Mouse (Mus musculus) C2C12 (cell line): ENCODE results near the gene Wasf2. TPM values are rescaled to one million over a fixed set of nuclear protein-coding genes. Genes with fewer than 3 reads are reported as not detected.

Experiments used
- H3K27me3 ChIP-seq: one replicate; pipeline ENCODE4 v1.6.1; 2011; ENCODE audit not compliant: control insufficient read depth, insufficient read depth, insufficient read length
- H3K36me3 ChIP-seq: one replicate; pipeline ENCODE4 v1.6.1; 2011; ENCODE audit not compliant: control insufficient read depth, insufficient read depth
- H3K4me3 ChIP-seq: one replicate; pipeline ENCODE4 v1.5.1; 2011; ENCODE audit warnings: mild to moderate bottlenecking, control low read depth; ENCODE audit not compliant: poor library complexity, insufficient read depth, severe bottlenecking
- H3K79me2 ChIP-seq: one replicate; pipeline ENCODE4 v1.6.1; 2011; ENCODE audit not compliant: control insufficient read depth, insufficient read depth
- H3K79me3 ChIP-seq: one replicate; pipeline ENCODE4 v1.6.1; 2011; ENCODE audit warnings: low read depth, control low read depth
- H3ac ChIP-seq: one replicate; pipeline ENCODE3; 2011; ENCODE audit warnings: low read depth; ENCODE audit not compliant: control insufficient read depth, insufficient read length
- CEBPB ChIP-seq: IDR thresholded peaks from one replicate; pipeline ENCODE4 v1.6.1; 2011; ENCODE audit warnings: low read depth, mild to moderate bottlenecking, control low read depth, moderate library complexity
- CTCF ChIP-seq: IDR thresholded peaks from one replicate; pipeline ENCODE4 v1.5.1; 2011; ENCODE audit not compliant: control insufficient read depth, insufficient read depth, insufficient read length
- FOSL1 ChIP-seq: IDR thresholded peaks from one replicate; pipeline ENCODE4 v1.8.0; 2011; ENCODE audit warnings: mild to moderate bottlenecking, low read length; ENCODE audit not compliant: poor library complexity, insufficient read depth, severe bottlenecking
- MAX ChIP-seq: IDR thresholded peaks from one replicate; pipeline ENCODE4 v1.6.1; 2011; ENCODE audit warnings: mild to moderate bottlenecking, control low read depth
- MYOD1 ChIP-seq: IDR thresholded peaks from one replicate; pipeline ENCODE4 v1.6.1; 2011; ENCODE audit warnings: low read depth; ENCODE audit not compliant: control insufficient read depth, insufficient read length
- MYOG ChIP-seq: IDR thresholded peaks from one replicate; pipeline ENCODE4 v1.6.1; 2011; ENCODE audit not compliant: control insufficient read depth, insufficient read length; ENCODE audit errors: extremely low read depth
- USF1 ChIP-seq: IDR thresholded peaks from one replicate; pipeline ENCODE4 v1.6.1; 2011; ENCODE audit warnings: low read depth, mild to moderate bottlenecking, control low read depth, moderate library complexity
- polyA plus RNA-seq: library from polyadenylated mRNA; unstranded; fragments of >200 nt; fragmentation: generic; extraction: Trizol; gene quantifications from one replicate; pipeline ENCODE4 v1.2.1, GENCODE M21; 2012; ENCODE audit warnings: missing spikeins

The Wasf2 gene
- polyA plus RNA-seq, 1 experiment, result 52.1 TPM

- Histone ChIP-seq H3K4me3 (no peak overlapping the region), H3K79me2 (no peaks in the 10 kb centered on the region), H3ac (no peak overlapping the region), H3K79me3 (no peaks in the 10 kb centered on the region), H3K27me3 (no peaks in the 10 kb centered on the region), H3K36me3 (peaks cover 24% of the 10 kb centered on the region)
- no peak for TF ChIP-seq USF1
- no peak for TF ChIP-seq FOSL1
- no peak for TF ChIP-seq CTCF
- TF ChIP-seq CEBPB, result no peak
- TF ChIP-seq MAX, result no peak
- no peak for TF ChIP-seq MYOD1
- TF ChIP-seq MYOG, result no peak
Observed at GRCm38 (mm10) chr4:133197801-133198286, 67.5 kb downstream of the Wasf2 start.

GRCm38 (mm10) chr4:133198337-133199180, 68.3 kb downstream of the Wasf2 start:
- Histone ChIP-seq H3K79me2 (no peaks in the 10 kb centered on the region), H3ac (no peak overlapping the region), H3K4me3 (no peak overlapping the region), H3K27me3 (no peaks in the 10 kb centered on the region), H3K36me3 (peaks cover 18% of the 10 kb centered on the region), H3K79me3 (no peaks in the 10 kb centered on the region)
- no peak for TF ChIP-seq CTCF
- no peak for TF ChIP-seq MYOD1
- TF ChIP-seq MAX, result no peak
- no peak for TF ChIP-seq FOSL1
- TF ChIP-seq MYOG, result no peak
- no peak for TF ChIP-seq CEBPB
- TF ChIP-seq USF1, result no peak

GRCm38 (mm10) chr4:133199743-133200142, 69.4 kb downstream of the Wasf2 start:
- Histone ChIP-seq H3ac (no peak overlapping the region), H3K79me3 (no peaks in the 10 kb centered on the region), H3K79me2 (no peaks in the 10 kb centered on the region), H3K4me3 (no peak overlapping the region), H3K27me3 (no peaks in the 10 kb centered on the region), H3K36me3 (peaks cover 16% of the 10 kb centered on the region)
- no peak for TF ChIP-seq MYOD1
- no peak for TF ChIP-seq CTCF
- TF ChIP-seq MYOG, result no peak
- TF ChIP-seq USF1, result no peak
- TF ChIP-seq MAX, result no peak
- TF ChIP-seq CEBPB, result no peak

GRCm38 (mm10) chr4:133200343-133200742, 70.0 kb downstream of the Wasf2 start:
- no peak overlapping the region for H3ac ChIP-seq
- H3K79me3 ChIP-seq, result no peaks in the 10 kb centered on the region
- H3K79me2 ChIP-seq, result no peaks in the 10 kb centered on the region
- no peak for TF ChIP-seq USF1
- TF ChIP-seq MYOD1, result no peak
- TF ChIP-seq FOSL1, result no peak
- TF ChIP-seq MYOG, result no peak
- no peak for TF ChIP-seq CEBPB
- TF ChIP-seq MAX, result no peak
- TF ChIP-seq CTCF, result no peak
- peaks cover 12% of the 10 kb centered on the region for H3K36me3 ChIP-seq
- H3K4me3 ChIP-seq, result no peak overlapping the region
- no peaks in the 10 kb centered on the region for H3K27me3 ChIP-seq

- Histone ChIP-seq H3ac (no peak overlapping the region), H3K36me3 (peaks cover 4% of the 10 kb centered on the region), H3K79me3 (no peaks in the 10 kb centered on the region), H3K79me2 (no peaks in the 10 kb centered on the region), H3K4me3 (no peak overlapping the region), H3K27me3 (no peaks in the 10 kb centered on the region)
- TF ChIP-seq MAX (no peak), CTCF (peak; percentile 71), MYOD1 (no peak), MYOG (no peak)
Observed at GRCm38 (mm10) chr4:133201006-133201771, 70.9 kb downstream of the Wasf2 start.

- Histone ChIP-seq H3ac (no peak overlapping the region), H3K27me3 (no peaks in the 10 kb centered on the region), H3K79me2 (no peaks in the 10 kb centered on the region), H3K4me3 (no peak overlapping the region), H3K79me3 (no peaks in the 10 kb centered on the region), H3K36me3 (no peaks in the 10 kb centered on the region)
- no peak for TF ChIP-seq CTCF
- no peak for TF ChIP-seq USF1
- no peak for TF ChIP-seq FOSL1
- no peak for TF ChIP-seq MAX
- TF ChIP-seq MYOD1, result no peak
- no peak for TF ChIP-seq MYOG
- no peak for TF ChIP-seq CEBPB
Observed at GRCm38 (mm10) chr4:133202254-133202653, 71.9 kb downstream of the Wasf2 start.
